Mouse (Mus musculus) large intestine, adult 2 months (tissue): Measurements from ENCODE around the gene Nr3c2. TPM values are rescaled to one million over a fixed set of nuclear protein-coding genes. Genes with fewer than 3 reads are reported as not detected.

Experiments used
- DNase-seq: peaks from one replicate; pipeline ENCODE4 v3.0.0-alpha.2; 2012; ENCODE audit warnings: low read depth, low spot score
- WGBS: fragments of 180-500 bp; shearing (Covaris S2); methylation state at CpG from one replicate; pipeline ENCODE4 v1.1.7; 2018; 5-methylcytosine and 5-hydroxymethylcytosine counted together
- polyA plus RNA-seq: library from polyadenylated mRNA; depleted of rRNA; stranded (reverse); fragments of >200 nt; gene quantifications from 2 replicates; pipeline ENCODE4 v1.2.3, GENCODE M21; 2012; rRNA removed

The Nr3c2 gene
- 5.4 and 11.6 TPM in 2 replicates for polyA plus RNA-seq

DNA sequence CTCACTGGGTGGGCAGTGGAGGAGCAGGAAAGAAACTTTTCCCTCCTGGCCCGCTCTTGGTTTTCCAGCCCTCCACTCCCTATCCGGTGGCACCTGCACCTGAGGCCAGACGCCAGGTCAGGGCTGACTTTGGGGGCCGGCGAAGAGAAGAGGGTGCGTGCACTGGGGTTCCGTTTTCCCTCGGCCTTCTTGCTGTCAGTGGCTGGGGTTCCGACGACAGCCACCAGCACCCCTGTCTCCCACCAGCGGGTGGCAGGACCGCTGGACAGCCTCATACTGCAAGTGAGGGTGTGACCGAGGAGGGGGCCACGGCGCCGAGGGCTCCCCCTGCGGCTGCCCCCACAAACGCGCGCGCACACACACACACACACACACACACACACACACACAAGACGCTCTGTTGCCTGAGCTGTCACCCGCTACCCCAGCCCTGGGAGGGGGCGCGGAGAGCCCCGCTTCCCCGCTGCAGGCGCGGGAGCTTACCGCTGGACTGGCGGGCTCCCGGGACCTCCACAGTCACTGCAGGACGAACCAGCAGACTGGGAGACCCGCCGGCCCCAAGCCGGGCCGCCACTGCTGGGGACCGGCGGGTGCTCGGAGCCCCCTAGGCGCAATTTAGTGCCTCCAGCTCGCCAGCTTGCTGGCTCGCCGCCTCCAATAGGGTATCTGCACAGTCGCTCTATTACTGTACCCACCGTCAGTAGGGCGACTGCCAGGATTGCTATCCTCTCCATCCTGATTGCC lies at the start of gene Nr3c2:
Gene Nr3c2 (plus strand): TSS at position 32 of the 744 bp plus-strand sequence.
- no peak for DNase-seq
- WGBS = under 1% methylated on average over 47 of the region's 47 CpGs

DNA sequence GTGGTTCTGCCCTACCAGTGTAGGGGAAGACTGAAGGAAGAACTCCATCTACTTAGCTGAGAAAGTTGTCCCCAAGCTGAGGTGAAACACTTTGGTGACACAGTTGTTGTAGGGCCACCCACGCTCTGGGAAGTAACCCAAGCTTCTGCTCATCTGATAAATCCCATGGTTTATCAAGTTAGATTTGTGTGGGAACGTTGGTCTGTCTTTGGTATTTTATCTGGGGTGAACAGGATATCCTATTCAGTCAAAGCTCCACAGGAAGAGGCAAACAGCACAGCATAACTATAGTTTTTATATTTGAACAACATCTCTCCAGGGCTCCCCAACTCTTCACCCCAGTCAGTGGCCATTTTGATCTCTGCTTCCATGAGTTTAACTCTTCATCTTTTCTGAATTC lies 40.7 kb upstream of the Nr3c2 start:
- no peak for DNase-seq
- 70% methylated on average over 2 of the region's 2 CpGs for WGBS

DNA sequence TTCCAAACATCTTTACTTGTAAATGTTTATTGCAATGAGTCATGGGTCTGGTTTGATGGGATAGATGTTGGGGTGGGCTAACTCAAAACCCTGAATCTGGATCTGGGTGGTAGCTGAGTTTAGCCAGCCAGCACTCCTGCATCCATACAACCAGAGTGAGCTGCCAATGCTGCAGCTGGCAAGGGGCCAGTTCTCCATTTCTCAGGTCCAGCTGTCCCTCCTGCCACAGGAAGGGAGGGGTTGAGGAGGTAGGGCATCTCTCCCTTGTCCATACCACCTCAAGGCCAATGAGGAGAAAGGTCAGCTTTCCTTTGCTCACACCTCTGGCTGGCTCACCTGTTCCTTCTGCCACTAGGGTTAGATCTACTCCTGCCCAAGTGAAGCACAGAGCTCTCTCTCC lies 39.5 kb upstream of the Nr3c2 start:
- DNase-seq = no peak

DNA sequence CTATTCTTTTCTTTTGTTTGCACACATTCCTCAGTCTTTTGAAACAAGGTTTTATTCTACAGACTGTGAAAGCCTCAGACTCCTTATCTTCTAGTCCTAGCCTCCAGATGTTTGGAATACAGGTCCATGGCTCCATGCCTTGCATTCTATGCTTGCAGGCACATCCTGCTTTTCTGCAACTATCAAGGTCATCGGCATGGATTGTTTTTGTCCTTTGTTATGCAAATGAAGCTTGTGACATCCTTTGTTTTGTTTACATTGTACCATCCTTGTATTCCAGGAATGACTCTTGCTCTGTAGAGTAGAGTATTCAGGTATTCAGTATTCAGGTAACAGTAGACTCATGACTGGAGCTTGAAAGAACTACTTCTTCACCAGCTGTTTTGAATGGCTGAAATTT lies 36.2 kb upstream of the Nr3c2 start:
- 94% methylated on average over 1 of the region's 1 CpGs for WGBS

DNA sequence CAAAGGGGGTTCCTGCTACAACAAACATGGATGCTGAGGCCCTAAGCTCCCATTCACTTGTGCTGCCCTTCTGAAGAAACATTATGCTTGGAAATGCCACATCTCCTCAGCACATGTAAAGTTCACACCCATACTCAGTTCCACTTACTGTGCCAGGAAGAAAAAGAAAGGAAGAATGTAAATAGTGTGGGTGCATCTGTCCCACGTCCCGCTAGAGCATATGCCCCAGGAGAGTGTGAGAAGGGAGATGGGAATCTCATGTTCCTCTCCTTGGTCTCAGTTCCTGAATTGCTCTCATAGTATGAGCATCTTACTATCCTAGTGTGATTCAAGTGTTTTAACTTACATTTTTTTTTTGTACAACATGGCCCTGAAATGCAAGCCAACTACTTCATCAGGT lies 22.4 kb upstream of the Nr3c2 start:
- WGBS = 90% methylated on average over 2 of the region's 2 CpGs
- DNase-seq = no peak

More for the DNA sequence above, 36.2 kb upstream of the Nr3c2 start:
- DNase-seq = no peak

DNA sequence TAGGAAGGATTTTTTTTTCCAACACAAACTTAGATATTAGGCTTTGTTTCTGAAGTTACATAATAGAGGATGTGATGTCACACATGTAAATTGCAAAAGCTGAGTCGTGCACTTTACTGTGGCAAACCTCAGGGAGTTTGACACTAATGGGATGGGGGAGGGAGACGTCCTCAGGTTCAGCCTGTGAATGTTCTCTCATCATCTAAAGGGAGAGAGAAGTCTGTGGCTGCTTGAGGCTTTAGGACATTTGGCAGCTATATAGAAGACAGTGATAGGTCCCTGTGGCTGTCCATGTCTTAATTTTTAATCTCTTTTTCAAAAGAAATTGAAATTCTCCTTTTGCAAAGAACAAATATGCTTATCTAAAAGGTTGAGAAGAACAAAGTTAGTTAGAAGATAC lies 2.2 kb upstream of the Nr3c2 start:
- no peak for DNase-seq
- WGBS = 21% methylated on average over 2 of the region's 2 CpGs

DNA sequence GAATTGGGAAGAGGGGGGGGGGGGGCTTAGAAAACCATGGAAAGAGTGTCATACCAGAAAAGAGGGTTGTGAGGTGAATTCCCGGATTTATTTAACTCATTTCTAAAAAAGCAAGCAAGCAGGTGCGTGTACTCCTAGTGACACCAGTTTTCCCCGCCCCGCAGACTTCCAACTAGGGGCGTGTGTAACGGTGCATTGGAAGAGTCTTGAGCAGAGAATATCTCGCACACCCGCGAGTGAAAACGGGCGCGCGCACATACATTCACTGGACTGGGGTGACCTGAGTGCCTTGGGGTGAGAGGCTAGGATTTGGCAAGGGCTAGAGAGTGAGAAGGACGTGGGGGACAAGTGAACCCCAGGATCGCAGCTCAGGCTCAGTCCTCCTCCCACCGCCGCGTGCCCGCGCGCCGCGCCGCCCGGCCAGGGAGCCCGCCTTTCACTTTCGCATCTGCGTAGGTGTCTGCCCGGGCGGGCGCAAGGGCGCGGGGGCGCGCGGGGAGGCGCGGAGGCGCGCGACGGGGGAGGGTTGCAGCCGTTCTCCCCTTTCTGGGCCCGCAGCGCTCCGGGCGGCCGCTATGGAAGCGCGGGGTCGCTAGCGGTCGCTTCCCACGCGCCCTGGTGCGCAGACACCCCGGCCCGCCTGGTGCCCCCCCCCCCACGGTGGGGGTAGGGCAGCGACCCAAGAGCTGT lies 376 bp upstream of the Nr3c2 start:
- WGBS = 1% methylated on average over 58 of the region's 60 CpGs
- no peak for DNase-seq

DNA sequence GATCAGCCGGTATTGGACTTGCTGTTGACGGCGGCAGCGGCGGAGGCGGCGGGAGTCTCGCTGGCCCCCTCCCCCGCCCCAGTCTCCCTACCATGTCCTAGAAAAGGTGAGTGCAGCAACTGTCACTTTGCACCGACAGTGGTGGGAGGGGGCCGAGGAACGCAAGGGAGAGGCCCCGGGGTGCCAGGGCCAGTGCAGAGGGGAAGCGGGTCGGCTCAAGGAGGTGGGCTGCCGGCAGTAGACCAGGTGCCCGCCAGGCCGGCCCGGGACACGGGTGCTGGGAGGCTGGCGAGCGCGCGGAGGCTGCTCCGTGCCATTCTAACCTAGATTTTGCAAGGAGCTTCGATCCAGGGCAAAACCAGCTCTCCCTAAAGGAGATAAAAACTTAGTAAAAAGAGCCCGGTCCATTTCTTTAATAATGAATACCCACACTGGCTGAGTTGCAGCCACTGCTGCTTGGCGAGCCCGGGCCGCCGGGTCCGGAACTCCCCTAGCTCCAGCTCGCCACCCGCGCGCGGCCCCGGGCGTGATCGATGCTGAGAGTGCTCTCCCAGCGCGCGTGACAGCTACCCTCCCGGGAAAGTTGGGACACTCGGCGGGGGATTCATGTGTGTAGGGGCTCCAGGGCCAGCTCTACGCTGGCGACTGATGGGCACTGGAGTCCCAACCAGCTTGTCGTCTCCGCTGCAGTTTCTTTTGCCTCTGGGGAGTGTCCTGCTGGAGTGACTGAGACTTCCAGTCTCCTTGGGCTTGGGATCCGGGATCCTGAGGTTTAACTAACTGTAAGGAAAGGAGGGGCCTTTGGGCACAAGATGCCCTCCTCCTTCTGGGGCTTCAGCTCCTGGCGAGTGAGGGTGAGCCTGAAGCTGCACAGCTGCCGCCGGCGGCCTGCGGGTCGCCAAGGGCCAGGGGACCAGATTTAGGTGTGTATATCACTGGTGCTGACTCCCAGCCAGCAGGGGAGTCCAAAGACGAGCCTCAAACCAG lies 1.2 kb downstream of the Nr3c2 start:
- under 1% methylated on average over 58 of the region's 58 CpGs for WGBS
- DNase-seq = no peak

DNA sequence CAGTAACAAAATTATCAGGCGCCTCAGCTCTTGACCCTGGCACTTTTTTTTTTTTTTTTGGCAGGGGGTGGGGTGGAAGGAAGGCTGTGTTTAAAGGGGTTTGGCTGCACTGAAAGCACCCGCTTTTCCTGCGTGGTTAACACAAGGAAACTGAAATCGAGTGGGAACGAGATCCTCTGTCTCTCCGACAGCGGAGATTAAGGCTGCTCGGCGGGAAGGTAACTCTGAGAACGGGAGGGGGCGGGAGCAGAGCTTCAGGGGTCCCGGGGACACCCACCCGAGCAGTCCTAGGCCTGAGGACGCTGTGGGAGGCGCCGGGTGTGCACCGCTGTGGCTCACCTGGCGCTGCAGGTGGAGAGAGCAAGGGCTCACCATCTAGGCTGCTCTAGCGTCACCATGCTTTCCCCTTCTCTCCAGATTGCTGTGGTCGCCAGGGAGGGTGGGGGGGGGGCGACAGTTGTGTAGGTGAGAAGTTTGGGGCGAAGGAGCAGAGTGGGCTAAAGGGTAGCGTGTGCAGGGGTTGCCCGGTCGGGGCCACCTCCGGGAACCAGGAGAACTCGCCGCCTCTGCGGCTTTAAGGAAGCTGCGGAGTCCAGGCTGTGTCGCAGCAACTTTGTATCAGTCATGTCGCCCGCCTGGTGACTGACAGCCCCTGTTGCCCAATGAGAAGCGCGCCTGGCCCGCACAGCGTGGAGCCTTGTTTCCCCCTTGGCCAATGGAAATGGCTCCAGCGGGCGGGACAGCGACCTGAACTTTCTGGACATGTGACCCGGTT lies 2.4 kb downstream of the Nr3c2 start:
- WGBS = under 1% methylated on average over 39 of the region's 41 CpGs
- DNase-seq = peak; percentile 96

DNA sequence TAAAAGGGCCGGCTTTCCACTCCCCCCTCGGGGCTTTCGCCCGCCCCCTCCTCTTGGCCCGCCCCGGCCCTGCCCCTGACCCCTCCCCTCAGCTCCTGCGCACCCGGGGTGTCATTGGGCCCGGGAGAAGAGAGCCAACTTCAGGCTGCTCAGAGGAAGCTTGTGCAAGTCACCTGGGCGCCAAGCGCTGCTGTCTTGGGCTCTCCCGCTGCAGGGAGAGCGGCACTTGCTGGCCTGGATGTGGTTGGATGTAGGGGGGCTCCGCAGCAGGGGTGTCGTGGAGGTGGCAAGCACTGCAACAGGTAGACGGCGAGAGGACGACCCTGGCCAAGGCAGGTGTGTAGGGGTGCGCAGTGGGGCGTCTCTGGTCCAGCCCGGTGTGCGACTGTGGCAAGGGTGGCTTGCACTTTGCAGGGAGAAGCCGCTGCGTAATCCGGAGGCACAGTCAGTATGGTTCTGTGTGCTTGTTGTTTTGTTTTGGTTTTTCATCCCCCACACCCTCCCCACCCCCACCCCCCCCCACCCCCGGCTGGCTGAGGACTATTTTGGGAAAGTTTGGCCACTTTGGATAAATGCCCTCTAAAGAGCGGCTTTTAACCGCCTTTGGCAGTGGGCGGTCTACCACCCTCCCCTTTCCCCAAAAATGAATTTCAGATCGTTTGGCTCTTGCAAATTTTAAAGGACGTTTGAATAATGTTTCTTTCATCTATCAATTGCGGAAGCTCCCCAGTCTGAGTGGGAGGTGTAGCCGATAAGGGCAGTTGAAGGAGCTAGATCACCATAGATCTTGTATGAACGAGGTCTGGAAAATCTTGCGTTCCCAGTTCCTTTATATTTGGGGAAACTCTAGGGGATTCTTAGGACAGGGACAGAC lies 3.2 kb downstream of the Nr3c2 start:
- DNase-seq = no peak
- WGBS = under 1% methylated on average over 35 of the region's 35 CpGs

DNA sequence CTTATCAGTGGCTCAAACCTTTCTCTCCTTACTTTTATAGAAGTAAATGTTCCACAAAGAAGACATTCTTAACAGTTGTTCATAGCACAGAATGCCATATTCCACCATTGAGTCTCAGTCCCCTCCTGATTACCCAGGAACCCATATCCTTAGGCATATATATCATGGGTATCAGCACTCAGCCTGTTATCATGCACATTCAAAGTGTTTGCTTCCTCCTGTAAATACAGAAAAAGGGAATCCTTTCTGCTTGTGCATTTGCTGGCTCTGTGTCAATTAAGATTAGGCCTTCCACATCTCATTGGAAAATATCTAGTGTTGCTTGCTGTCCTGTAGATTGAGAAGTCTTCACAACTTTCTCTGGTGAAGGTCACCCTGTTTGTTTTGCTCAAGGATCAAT lies 12.0 kb downstream of the Nr3c2 start:
- DNase-seq = no peak

DNA sequence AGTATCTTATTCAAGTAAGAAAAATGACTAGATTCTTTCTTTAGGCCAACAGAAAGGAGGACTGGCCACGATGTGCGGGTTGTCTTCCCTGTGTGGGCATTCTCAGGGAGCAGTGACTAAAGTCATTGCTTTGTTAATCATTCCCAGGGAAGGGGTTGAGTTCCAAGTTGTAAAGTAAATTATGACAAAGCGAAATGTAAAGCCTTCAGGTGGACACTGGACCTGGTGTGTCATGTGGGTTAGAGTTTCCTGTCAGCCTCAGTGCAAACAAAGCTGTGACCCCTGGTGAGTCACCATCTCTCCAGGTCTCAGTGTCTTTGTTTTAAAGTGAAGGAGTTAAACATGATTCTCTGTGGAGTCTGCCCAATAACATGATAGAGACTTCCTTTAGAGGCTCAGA lies 13.4 kb downstream of the Nr3c2 start:
- 35% methylated on average over 3 of the region's 3 CpGs for WGBS
- DNase-seq = peak; percentile 91

DNA sequence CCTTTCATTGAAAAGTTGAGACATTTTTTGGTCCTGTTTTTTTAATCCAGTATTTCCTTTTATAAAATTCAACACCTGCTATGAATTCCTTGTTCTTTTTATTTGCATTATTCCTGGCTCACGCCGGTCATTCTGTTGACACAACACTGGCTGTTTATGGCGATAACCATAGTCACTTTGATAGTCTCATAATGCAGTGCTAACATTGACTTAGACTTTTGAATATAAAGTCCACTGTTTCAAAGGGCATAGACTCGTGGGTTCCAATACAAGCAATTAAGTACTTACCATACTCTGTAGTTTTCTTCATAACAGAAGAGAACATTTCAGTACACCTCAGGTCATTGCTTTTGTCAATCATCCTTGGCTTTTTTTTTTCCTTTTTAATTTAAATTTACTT lies 14.0 kb downstream of the Nr3c2 start:
- WGBS = 30% methylated on average over 4 of the region's 4 CpGs
- no peak for DNase-seq

DNA sequence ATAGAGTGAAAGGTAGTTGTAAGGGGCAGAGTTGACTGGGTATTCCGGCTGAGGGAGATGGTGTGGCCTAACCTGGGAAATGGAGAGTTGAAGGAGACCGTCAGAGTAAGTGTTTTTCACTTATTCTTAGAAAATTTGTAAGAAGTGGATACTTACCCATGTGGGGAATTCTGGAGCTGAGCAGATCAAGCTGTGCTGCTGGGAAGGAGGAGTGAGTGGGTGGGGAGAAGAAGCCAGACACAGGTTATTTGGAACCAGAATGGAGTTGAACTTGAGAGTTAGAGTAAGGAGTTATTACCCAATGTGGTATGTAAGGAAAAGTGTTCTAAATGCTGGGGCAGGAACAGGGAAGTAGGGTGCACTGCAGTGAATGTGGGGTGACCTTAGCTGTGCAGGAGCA lies 16.0 kb downstream of the Nr3c2 start:
- WGBS = 92% methylated on average over 2 of the region's 2 CpGs
- DNase-seq = no peak

DNA sequence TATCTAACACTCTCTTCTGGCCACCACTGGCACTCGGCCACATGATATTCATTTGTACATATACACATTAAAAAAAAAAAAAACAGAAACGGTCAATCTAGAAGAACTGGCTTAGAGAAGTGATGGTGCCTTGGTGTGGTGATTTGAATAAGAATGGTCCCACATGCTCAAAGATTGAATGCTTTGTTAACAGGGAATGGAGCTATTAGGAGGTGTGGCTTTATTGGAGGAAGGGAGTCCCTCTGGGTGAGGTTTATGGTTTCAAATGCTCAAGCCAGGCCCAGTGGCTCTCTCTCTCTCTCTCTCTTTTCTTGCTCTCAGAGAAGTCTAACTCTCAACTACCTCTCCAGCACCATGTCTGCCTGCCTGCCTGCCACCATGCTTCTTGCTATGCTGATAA lies 20.3 kb downstream of the Nr3c2 start:
- DNase-seq = no peak
- 77% methylated on average over 2 of the region's 2 CpGs for WGBS

DNA sequence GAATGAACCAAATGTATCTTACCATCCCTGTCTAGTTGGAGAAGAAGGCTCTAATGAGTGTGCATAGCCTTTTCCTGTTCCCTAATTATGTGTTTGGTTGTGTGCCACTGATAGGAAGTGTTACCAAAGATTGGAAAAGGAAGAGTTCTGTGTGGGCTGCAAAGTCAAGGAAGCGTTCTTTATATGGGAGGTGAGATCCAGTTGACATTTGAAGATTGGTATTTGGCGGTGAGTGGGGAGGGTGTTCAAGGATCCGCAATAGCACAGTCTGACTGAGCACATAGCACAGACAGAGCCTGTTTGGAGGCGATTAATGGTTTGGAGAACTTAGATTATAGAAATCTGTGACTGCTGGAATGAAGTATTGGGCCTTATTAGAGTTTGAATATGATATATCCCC lies 24.9 kb downstream of the Nr3c2 start:
- no peak for DNase-seq
- WGBS = 91% methylated on average over 4 of the region's 4 CpGs

DNA sequence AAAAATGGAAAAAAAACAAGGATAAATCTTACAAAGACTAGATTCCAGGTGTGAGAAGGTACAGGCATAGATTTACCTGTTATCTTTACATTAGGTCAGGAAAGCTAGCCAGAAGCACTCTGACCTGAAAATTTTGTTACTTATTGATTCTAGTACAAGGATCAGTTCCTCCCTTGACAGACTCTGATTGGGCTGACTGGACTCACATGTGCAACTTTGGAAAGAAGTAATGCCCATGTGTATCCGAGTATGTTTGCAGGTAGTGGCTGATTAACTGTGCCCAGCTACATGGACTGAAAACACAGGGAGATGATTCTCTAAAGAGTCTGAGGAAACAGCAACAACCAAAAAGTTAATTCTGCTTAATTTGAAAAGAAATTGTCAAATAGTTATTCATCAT lies 29.1 kb downstream of the Nr3c2 start:
- WGBS = 30% methylated on average over 1 of the region's 1 CpGs
- no peak for DNase-seq

DNA sequence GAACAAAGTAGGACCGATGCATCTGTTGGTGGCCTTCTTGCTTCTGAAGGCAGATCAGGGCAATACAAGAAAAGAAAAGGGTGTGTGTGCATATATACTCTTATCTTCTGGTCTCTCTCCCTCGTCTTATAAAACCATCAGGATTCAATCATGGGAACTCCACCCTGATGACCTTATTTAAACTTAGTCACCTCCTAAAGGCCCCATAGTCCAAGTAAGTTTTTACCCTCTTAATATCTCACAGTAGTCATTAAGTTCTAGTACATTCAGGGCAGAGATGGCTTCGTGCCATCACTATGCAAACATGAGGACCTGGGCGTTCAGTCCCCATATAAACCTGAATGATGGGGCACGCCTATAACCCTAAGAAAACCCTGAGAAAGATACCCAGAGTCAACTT lies 29.6 kb downstream of the Nr3c2 start:
- peak; percentile 84 for DNase-seq
- 36% methylated on average over 5 of the region's 5 CpGs for WGBS

DNA sequence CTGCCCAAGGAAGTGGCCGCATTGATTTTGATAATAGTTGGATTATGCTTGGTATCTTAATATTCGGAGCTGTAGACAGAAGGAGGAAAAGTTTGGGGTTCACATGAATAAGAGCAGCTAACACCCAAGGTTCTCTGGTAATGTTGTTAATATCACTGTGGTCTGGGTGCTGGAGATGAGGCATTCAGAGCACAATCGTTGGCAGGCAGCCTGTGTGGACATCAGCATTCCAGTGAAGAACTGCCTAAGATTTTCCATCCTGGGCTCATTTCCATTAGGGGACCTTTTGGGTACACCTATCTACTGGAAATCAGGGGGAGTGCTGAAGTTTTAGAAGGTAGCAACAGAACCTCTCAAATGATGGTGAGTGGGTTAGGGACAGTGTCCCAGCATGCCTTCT lies 65.8 kb downstream of the Nr3c2 start:
- no peak for DNase-seq
- WGBS = 88% methylated on average over 3 of the region's 3 CpGs
